Mouse (Mus musculus): Measurements from ENCODE around the gene Asb1.
A peak's percentile ranks its signal among the peaks of the same experiment; 100 is the strongest.

DNA sequence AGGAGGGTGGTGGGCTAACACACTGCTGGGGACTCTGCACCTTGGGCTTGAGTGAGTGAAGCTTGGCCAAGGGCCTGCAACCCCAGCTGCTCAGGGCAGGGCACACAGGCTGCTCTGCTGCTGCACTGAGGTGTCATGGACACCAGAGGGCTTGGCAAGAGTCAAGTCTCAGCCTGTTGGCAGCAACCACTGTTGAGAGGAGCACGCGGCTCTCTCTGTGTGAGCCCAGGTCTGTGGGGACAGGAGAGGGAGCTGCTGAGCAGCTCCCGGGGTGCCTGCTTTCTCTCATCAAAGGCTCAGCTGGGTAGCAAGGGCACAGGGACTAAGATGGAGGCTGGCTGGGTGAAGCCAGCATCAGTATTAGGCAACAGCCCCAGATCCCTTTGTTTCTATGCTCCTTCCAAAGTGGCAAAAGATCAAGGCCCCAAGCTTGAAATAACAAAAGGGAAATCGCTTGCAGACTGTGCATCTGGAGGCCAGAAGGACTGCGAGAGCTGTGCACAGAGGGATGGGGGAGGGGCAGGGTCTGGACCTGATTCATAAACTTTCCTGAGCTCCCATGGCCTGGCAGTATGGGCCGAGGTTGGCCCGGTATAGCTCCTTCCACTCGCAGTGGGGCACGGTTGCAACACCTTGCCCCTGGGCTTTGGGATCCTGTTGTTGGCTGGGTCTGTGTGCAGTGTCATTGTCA, 60.5 kb downstream of the Asb1 start:
- TF ChIP-seq CTCF (IDR thresholded peaks at IDR 0.05) (peak; percentile 81), EP300 (IDR thresholded peaks at IDR 0.05) (no peak)

All from lung, postnatal 0 days (tissue).